Mouse (Mus musculus) stomach, postnatal 0 days (tissue): ENCODE data around the gene Clk3.

Experiments
- CTCF ChIP-seq: IDR thresholded peaks from 2 replicates; pipeline ENCODE4 v1.5.1; 2016; ENCODE audit warnings: antibody characterized with exemption, low read depth, mild to moderate bottlenecking, moderate library complexity
- EP300 ChIP-seq: optimal IDR thresholded peaks from 2 replicates; pipeline ENCODE3; 2016; ENCODE audit warnings: antibody characterized with exemption

- TF ChIP-seq CTCF, result no peak
- TF ChIP-seq EP300, result no peak
These were observed 49.2 kb upstream of the Clk3 start for GRCm38 (mm10) chr9:57814866-57815265.
